Mouse (Mus musculus) heart, adult 11 months (tissue): ENCODE measurements around the gene Rnase4.

Experiments
- DNase-seq: peaks from one replicate; pipeline ENCODE4 v3.0.0; 2022

Gene Rnase4

GRCm38 (mm10) chr14:51088970-51089673, 1.8 kb upstream of the Rnase4 start:
- peak; percentile 99 for DNase-seq

- no peak for DNase-seq
Observed at GRCm38 (mm10) chr14:51089674-51090076, 1.2 kb upstream of the Rnase4 start.

GRCm38 (mm10) chr14:51090077-51090781, 648 bp upstream of the Rnase4 start:
- DNase-seq: peak; percentile 98

- DNase-seq: peak; percentile 93
Observed at GRCm38 (mm10) chr14:51092073-51092620, 1.3 kb downstream of the Rnase4 start.

- DNase-seq: peak; percentile 93
Observed at GRCm38 (mm10) chr14:51093496-51093895, 2.6 kb downstream of the Rnase4 start.

GRCm38 (mm10) chr14:51094096-51094875, 3.4 kb downstream of the Rnase4 start:
- peak; percentile 95 for DNase-seq

GRCm38 (mm10) chr14:51094921-51095320, 4.0 kb downstream of the Rnase4 start:
- DNase-seq: peak; percentile 97

GRCm38 (mm10) chr14:51095736-51096524, 5.1 kb downstream of the Rnase4 start:
- DNase-seq: peak; percentile 90

GRCm38 (mm10) chr14:51098300-51098699, 7.4 kb downstream of the Rnase4 start:
- DNase-seq: peak; percentile 94

- peak; percentile 74 for DNase-seq
Observed at GRCm38 (mm10) chr14:51098921-51099320, 8.0 kb downstream of the Rnase4 start.

GRCm38 (mm10) chr14:51101284-51101683, 10.4 kb downstream of the Rnase4 start:
- peak; percentile 89 for DNase-seq

GRCm38 (mm10) chr14:51103217-51103616, 12.3 kb downstream of the Rnase4 start:
- no peak for DNase-seq

- no peak for DNase-seq
Observed at GRCm38 (mm10) chr14:51104366-51104765, 13.5 kb downstream of the Rnase4 start.

- DNase-seq: no peak
Observed at GRCm38 (mm10) chr14:51106449-51106967, 15.6 kb downstream of the Rnase4 start.

GRCm38 (mm10) chr14:51111966-51112365, 21.1 kb downstream of the Rnase4 start:
- DNase-seq: peak; percentile 89

- peak; percentile 71 for DNase-seq
Observed at GRCm38 (mm10) chr14:51113476-51113875, 22.6 kb downstream of the Rnase4 start.

- DNase-seq: no peak
Observed at GRCm38 (mm10) chr14:51113916-51114560, 23.2 kb downstream of the Rnase4 start, which contains the start of gene Eddm3b. Gene Eddm3b (plus strand): TSS chr14:51114426.

- peak; percentile 41 for DNase-seq
Observed at GRCm38 (mm10) chr14:51125684-51126083, 34.8 kb downstream of the Rnase4 start.

- peak; percentile 89 for DNase-seq
Observed at GRCm38 (mm10) chr14:51127648-51128258, 36.9 kb downstream of the Rnase4 start.

- peak; percentile 91 for DNase-seq
Observed at GRCm38 (mm10) chr14:51128775-51129623, 38.1 kb downstream of the Rnase4 start.
